Mouse (Mus musculus): ENCODE measurements around the gene Pdik1l. TPM values are rescaled to one million over a fixed set of nuclear protein-coding genes. Genes with fewer than 3 reads are reported as not detected.
"Not testable (repeated sequence)": the region's sequence is repeated elsewhere in the genome, so short reads cannot be mapped to it uniquely, and the experiment has no call there.

Pdik1l gene
- polyA plus RNA-seq, 1 experiment from 2014 or later = 33.9 TPM

DNA sequence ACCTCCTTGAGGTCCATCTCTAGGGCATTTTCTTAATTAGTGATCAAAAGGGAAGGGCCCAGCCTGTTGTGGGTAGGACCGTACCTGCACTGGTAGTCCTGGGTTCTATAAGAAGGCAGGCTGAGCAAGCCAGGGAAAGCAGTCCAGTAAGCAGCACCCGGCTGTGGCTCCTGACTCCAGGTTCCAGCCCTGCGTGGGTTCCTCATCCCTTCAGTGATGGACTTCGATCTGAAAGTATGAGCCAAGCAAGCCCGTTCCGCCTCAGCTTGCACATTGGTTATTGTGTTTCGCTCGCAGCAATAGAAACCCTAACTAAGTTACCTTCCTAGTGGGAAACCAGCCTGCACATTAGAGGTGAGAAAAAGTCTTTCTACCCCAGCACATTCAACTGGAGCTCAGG is 9.7 kb upstream of the Pdik1l start:
- 0 out of 2 replicates have a peak, but pooled peaks cover 4% of the 10 kb centered on the region for H3K27me3 ChIP-seq (replicated peaks)
- WGBS = 83% methylated on average over 8 of the region's 8 CpGs
- no peak overlapping the region for H3K4me3 ChIP-seq (replicated peaks)

DNA sequence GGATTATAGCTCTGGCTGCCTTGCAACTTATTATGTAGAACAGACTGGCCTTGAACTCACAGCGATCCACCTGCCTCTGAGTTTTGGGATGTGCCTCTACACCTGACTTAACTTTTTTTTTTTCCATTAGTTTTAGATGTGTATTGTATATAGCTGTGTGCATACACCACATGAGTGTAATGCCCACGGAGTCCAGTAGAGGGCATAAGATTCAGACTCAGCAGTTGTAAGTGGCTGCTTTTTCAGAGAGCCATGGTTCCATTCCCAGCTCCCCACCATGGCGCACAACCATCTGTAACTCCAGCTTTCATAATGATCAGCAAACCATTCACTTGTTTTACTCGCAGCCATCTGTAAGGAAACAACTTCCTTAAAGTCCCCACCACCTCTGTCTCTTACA is 8.8 kb upstream of the Pdik1l start:
- no peak for ATAC-seq (ENCODE audit: low FRiP score)
- Histone ChIP-seq H3K27ac (replicated peaks) (no peak overlapping the region), H3K9ac (replicated peaks) (no peak overlapping the region), H3K4me3 (replicated peaks) (no peak overlapping the region), H3K27me3 (replicated peaks) (0 out of 2 replicates have a peak, but pooled peaks cover 4% of the 10 kb centered on the region), H3K9me3 (replicated peaks) (no peaks in the 10 kb centered on the region), H3K4me1 (no peaks in the 10 kb centered on the region), H3K36me3 (no peaks in the 10 kb centered on the region), H3K4me2 (no peak overlapping the region)
- WGBS = 90% methylated on average over 4 of the region's 4 CpGs

More for the DNA sequence above, 9.7 kb upstream of the Pdik1l start:
- ATAC-seq (ENCODE audit: low FRiP score) = no peak
- no peaks in the 10 kb centered on the region for H3K9me3 ChIP-seq (replicated peaks)
- no peaks in the 10 kb centered on the region for H3K4me1 ChIP-seq
- no peak overlapping the region for H3K27ac ChIP-seq (replicated peaks)
- H3K9ac ChIP-seq (replicated peaks) = no peak overlapping the region
- no peaks in the 10 kb centered on the region for H3K36me3 ChIP-seq
- H3K4me2 ChIP-seq = no peak overlapping the region

DNA sequence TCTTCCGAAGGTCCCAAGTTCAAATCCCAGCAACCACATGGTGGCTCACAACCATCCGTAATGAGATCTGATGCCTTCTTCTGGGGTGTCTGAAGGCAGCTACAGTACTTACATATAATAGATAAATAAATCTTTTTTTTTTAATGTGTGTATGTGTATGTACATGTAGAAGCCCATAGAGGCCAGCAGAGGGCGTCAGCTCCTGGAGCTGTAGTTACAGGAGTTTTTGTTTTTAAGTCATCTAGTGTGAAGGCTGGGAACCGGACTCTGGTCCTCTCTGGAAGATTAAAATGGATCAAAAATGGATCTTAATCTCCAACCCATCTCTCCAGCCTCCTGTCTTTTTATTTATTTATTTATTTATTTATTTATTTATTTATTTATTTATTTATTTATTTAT is 8.4 kb upstream of the Pdik1l start:
- not testable (repeated sequence) for H3K27ac ChIP-seq (replicated peaks); H3K36me3 ChIP-seq; H3K9ac ChIP-seq (replicated peaks); H3K4me1 ChIP-seq; H3K27me3 ChIP-seq (replicated peaks); ATAC-seq (ENCODE audit: low FRiP score); H3K4me3 ChIP-seq (replicated peaks); H3K4me2 ChIP-seq; H3K9me3 ChIP-seq (replicated peaks)
- WGBS = 85% methylated on average over 4 of the region's 4 CpGs

DNA sequence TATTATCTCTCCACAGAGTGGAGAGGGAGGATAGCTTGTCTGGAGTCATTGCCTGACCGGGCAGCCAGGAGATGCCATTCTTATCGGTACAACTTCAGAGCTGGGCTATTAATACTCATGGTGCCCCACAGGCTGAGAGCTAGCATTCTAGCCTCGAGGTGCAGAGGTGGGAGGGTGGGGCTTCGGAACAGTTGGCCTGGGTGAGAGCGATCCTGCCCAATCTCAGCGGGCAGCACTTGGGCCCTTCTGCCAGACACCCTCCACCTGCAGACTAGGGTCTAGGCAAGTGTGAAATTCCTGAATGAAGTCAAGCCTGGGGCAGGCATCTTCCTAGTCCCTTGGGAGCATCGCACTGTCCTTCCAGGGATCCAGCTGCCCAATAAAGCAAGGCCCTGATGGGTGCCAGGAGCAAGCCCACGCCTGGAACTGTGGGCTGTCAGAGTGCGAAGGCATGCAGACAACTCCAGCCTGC is 6.0 kb upstream of the Pdik1l start:
- Histone ChIP-seq H3K9me3 (replicated peaks) (no peaks in the 10 kb centered on the region), H3K4me2 (no peak overlapping the region), H3K9ac (replicated peaks) (no peak overlapping the region), H3K4me1 (peaks cover 5% of the 10 kb centered on the region), H3K36me3 (no peaks in the 10 kb centered on the region), H3K4me3 (replicated peaks) (no peak overlapping the region), H3K27me3 (replicated peaks) (0 out of 2 replicates have a peak, but pooled peaks cover 4% of the 10 kb centered on the region), H3K27ac (replicated peaks) (no peak overlapping the region)
- 74% methylated on average over 9 of the region's 9 CpGs for WGBS
- no peak for ATAC-seq (ENCODE audit: low FRiP score)

GRCm38 (mm10) chr4:134293061-134293691 is 5.5 kb upstream of the Pdik1l start:
- 75% methylated on average over 18 of the region's 18 CpGs for WGBS
- H3K36me3 ChIP-seq = no peaks in the 10 kb centered on the region
- no peak overlapping the region for H3K27ac ChIP-seq (replicated peaks)
- no peak overlapping the region for H3K4me2 ChIP-seq
- no peak overlapping the region for H3K9ac ChIP-seq (replicated peaks)
- H3K27me3 ChIP-seq (replicated peaks) = 0 out of 2 replicates have a peak, but pooled peaks cover 4% of the 10 kb centered on the region
- H3K4me3 ChIP-seq (replicated peaks) = no peak overlapping the region
- H3K4me1 ChIP-seq = peaks cover 10% of the 10 kb centered on the region
- no peak for ATAC-seq (ENCODE audit: low FRiP score)
- H3K9me3 ChIP-seq (replicated peaks) = no peaks in the 10 kb centered on the region

DNA sequence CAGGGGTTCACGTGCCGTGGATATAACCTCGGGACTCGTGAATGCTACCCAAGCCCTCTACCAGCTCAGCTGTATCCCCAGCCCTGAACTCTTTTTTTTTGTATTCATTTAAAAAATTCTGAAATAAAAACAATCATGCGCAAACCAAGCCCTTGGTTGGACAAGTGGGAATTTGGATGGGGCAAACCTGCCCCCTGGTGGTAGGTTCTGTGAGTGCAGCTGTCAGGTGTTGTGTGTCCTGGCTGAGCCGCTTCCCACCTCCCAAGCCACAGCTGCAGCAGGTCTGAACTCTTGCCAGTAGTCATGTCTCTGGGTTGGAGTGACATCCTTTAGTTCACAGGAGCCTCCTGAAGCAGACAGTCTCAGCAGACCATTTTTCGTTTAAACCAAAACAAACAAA is 4.4 kb upstream of the Pdik1l start:
- Histone ChIP-seq H3K9ac (replicated peaks) (no peak overlapping the region), H3K27me3 (replicated peaks) (0 out of 2 replicates have a peak, but pooled peaks cover 4% of the 10 kb centered on the region), H3K9me3 (replicated peaks) (no peaks in the 10 kb centered on the region), H3K4me2 (no peak overlapping the region), H3K36me3 (no peaks in the 10 kb centered on the region), H3K4me3 (replicated peaks) (no peak overlapping the region), H3K4me1 (peaks cover 13% of the 10 kb centered on the region), H3K27ac (replicated peaks) (no peak overlapping the region)
- ATAC-seq (ENCODE audit: low FRiP score) = no peak
- WGBS = 22% methylated on average over 7 of the region's 7 CpGs

DNA sequence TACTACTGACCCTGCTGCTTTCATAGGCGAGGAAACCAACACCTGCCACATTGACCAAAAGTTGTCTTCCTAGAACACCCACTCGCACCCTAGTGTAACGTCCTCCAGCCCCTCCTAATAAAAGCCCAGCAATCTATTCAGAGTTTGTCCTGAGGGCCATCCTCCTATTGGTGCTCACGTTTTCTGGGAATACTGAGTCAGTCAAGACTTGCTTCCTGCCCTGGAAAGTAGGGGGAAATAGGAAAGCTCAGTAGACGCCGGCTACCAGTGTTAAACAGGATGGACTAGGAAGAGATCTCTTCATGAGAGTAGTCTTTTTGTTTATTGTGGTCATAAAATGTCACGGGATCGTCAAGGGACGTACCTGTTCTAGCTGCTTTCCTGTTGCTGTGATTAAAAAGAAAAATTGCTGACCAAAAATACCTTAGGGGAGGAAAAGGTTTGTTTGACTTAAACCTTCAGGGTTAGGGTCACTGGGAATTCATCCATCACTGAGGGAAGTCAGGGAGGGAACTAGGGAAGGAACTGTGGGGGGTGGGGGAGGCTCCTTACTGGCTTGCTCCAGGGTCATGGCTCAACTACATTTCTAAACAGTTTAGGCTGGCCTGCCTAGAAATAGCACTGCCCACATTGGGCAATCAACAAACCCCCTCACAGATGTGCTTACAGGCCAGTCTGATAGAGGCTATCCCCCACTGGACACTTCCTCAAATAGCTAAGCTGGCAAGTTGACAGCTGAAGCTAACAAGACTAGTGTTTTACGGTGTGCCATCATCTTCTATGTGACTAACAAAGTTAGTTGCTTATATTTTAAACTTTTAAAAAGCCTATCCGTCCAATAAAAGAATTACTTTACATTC is 932 bp upstream of the Pdik1l start:
- Histone ChIP-seq H3K9ac (replicated peaks) (peak overlapping the region; percentile 99), H3K4me3 (replicated peaks) (peak overlapping the region; percentile 100), H3K4me1 (peaks cover 31% of the 10 kb centered on the region), H3K9me3 (replicated peaks) (no peaks in the 10 kb centered on the region), H3K4me2 (peak overlapping the region; percentile 79), H3K27ac (replicated peaks) (peak overlapping the region; percentile 100), H3K27me3 (replicated peaks) (0 out of 2 replicates have a peak, but pooled peaks cover 4% of the 10 kb centered on the region), H3K36me3 (peaks cover 12% of the 10 kb centered on the region; the same call in 1 of the 2 replicates)
- WGBS = 26% methylated on average over 11 of the region's 11 CpGs
- no peak for ATAC-seq (ENCODE audit: low FRiP score)

DNA sequence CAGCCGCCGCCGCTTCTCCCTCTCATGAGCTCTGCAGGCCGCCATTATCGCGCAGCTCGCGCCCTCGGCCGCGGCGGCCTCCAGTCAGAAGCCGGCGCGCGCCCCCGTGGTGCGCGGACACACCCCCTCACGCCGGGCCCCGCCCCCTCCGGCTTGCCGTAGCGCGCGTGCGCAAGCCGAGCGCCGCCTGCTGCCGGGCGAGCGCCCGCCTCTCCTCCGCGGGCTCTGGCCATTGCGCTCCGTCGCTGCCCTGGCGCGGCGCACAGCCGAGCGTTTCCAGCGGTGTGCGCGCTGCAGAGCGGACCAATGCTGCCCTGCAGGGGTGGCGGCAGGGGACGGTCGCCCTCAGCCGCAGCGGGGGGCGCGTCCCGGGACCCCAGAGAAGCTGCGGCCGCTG is 529 bp downstream of the Pdik1l start:
- Histone ChIP-seq H3K9me3 (replicated peaks) (no peaks in the 10 kb centered on the region), H3K4me1 (peaks cover 31% of the 10 kb centered on the region), H3K4me2 (peak overlapping the region; percentile 93), H3K27me3 (replicated peaks) (no peaks in the 10 kb centered on the region), H3K9ac (replicated peaks) (peak overlapping the region; percentile 99), H3K27ac (replicated peaks) (peak overlapping the region; percentile 100), H3K36me3 (peaks cover 21% of the 10 kb centered on the region), H3K4me3 (replicated peaks) (peak overlapping the region; percentile 100)
- ATAC-seq (ENCODE audit: low FRiP score) = peak; percentile 95
- WGBS = under 1% methylated on average over 54 of the region's 59 CpGs

DNA sequence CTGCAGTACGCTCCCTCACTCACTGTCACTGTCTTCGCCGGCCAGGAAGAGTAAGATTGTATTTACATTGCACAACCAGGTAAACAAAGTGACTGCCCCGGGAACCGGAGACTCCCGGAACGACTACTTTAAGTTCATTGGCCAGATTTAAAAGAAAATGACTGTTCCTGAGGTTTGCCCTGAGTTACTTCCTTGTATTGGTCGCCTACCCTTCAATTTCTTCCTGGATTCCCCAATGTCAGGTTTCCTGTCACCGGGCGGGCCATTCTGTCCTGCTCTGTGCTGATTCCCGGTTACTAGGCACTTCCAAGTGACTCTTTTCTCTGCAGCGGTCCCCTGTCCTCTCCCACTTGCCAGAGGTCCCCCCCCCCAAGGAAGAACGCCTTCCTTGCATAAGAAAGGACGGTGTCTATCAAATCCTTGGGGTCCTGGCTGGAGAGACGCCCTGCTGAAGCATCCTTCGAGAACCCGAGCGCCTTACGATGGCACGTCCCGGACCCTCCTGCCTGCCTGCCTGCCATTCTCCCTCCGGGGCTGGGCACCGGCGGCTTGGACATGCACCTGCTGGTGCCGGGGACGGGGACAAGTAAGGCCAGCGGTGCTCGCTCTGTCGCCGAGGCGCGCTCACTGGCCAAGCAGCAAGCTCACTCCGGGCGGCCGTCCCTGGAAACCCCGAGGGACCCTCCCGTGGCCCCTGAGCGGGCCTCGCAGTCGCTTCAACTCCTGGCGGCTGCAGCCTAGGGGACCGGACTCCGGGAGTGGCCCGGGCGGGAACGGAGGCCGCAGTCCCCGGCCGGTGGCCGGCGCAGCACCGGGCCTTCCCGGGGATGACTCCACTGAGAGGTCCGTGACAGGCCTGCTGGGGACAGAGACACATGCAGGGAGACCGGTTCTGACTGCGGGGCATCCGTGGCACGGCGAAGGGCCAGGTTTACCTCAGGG is 1.2 kb downstream of the Pdik1l start:
- H3K4me3 ChIP-seq (replicated peaks) = peak overlapping the region; percentile 100
- H3K4me1 ChIP-seq = peaks cover 31% of the 10 kb centered on the region
- peak; percentile 62 for ATAC-seq (ENCODE audit: low FRiP score)
- no peaks in the 10 kb centered on the region for H3K27me3 ChIP-seq (replicated peaks)
- 3% methylated on average over 56 of the region's 59 CpGs for WGBS
- H3K9ac ChIP-seq (replicated peaks) = peak overlapping the region; percentile 94
- H3K27ac ChIP-seq (replicated peaks) = peak overlapping the region; percentile 100
- no peaks in the 10 kb centered on the region for H3K9me3 ChIP-seq (replicated peaks)
- peaks cover 26% of the 10 kb centered on the region for H3K36me3 ChIP-seq
- H3K4me2 ChIP-seq = peak overlapping the region; percentile 93

- 97% methylated on average over 2 of the region's 2 CpGs for WGBS
- H3K27me3 ChIP-seq (replicated peaks) = no peaks in the 10 kb centered on the region
- H3K4me2 ChIP-seq = no peak overlapping the region
- no peaks in the 10 kb centered on the region for H3K9me3 ChIP-seq (replicated peaks)
- no peak overlapping the region for H3K27ac ChIP-seq (replicated peaks)
- ATAC-seq (ENCODE audit: low FRiP score) = no peak
- no peak overlapping the region for H3K4me3 ChIP-seq (replicated peaks)
- peaks cover 31% of the 10 kb centered on the region for H3K4me1 ChIP-seq
- H3K36me3 ChIP-seq = peaks cover 37% of the 10 kb centered on the region
- no peak overlapping the region for H3K9ac ChIP-seq (replicated peaks)
Observed at GRCm38 (mm10) chr4:134284942-134285341, 2.8 kb downstream of the Pdik1l start.

All from neural tube, embryonic 15.5 days (tissue).